Mouse (Mus musculus) ovary, postnatal 10 days (tissue): ENCODE data around the gene Bdh1.
"Not testable (repeated sequence)": the region's sequence is repeated elsewhere in the genome, so short reads cannot be mapped to it uniquely, and the experiment has no call there.

Source experiments
- DNase-seq: peaks from one replicate; pipeline ENCODE4 v3.0.0; 2022; ENCODE audit warnings: low spot score

Gene Bdh1

DNA sequence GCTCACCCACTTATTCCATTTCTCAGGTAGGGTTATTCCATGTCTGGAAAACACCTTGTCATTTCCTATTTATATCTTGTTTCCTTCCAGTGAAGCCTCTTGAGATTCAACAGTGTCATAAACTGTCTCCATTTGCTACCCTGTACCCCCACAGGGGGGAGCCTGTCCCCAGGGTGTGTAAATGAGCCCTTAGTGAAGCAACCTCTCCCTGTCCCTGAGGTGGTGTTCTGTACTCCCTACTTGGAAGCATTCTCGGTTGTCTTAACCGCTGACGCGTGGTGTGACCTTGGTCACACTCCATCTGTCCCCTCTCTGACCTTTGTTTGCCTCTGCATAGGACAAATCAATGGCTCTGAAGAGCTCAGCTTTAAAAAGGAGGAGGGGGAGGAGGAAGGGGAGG is 43.5 kb downstream of the Bdh1 start:
- DNase-seq, result no peak

DNA sequence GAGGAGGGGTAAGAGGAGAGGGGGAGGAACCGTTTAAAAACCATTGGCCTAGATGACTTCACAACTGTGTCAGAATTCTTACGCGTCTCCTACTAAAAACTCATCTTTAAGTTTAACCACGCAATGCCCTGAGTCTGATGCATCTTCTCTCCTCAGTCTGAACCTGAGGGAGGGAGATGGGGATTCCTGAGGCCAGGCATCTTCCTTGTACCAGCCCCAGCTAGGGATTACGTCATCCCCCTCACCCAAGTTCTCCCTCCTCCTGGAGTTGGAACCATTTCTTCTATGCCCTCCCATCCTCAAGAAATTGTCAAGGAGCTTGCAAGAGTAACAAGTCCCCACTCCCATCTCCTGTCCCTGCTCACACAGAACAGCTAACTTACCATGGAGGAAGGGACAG is 44.0 kb downstream of the Bdh1 start:
- DNase-seq, result no peak

- DNase-seq, result not testable (repeated sequence)
Measured at GRCm38 (mm10) chr16:31470819-31471218, 48.7 kb downstream of the Bdh1 start.

DNA sequence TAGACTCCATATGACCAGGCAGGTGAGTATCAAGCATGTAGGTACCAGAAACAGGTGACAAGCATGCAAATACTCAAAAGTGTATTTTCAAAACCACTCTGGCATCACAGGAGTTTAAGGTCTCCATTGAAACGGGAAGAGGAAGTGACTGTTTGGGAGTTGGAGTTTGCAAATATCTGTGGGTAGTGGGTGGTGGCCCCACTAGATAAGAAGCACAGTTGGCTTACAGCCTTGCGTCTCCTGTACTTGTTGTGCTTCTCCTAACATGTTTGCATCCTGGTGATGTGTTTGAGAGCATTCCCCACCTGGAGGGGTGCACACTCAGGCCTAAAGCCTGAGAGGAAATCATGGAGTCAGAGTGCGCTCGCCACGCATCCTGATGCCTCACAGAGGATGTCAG is 49.9 kb downstream of the Bdh1 start:
- DNase-seq, result no peak

GRCm38 (mm10) chr16:31473226-31473625 is 51.1 kb downstream of the Bdh1 start:
- DNase-seq, result no peak

- no peak for DNase-seq
Measured at GRCm38 (mm10) chr16:31475123-31475968, 53.3 kb downstream of the Bdh1 start.

DNA sequence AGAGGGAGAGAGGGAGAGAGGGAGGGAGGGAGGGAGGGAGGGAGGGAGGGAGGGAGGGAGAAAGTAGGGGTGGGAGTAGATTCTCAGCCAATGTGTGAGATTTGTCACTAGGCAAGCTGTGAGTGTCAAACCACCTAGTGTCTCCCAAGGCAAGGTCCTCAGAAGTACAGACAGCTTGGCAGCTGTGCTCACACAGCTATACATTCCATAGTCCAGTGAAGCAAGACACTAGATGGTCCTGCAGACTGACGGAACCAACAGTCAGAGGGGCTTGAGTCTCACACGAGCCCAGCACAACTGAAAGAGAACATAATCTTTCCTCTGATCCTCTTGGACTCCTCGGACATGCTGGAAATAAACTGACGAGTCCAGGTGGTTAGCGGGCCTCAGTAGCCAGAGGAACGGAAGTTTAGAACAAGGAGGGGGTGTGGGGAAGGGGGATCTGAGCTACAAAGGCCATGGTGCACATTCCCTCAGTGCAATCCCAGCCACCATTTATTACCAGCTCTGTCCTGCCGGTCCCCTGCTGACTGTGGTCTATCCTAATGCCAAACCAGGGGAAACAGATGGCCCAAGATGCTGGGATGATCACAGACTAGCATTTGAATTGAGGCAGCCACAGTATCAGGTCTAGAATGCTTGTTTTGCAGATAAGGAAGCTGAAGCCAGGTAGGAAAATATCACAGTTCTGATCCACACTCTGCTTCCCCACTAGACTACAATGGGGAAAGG is 55.0 kb downstream of the Bdh1 start:
- no peak for DNase-seq

GRCm38 (mm10) chr16:31485336-31485735 is 63.3 kb downstream of the Bdh1 start:
- no peak for DNase-seq

GRCm38 (mm10) chr16:31487266-31487665 is 65.2 kb downstream of the Bdh1 start:
- no peak for DNase-seq

DNA sequence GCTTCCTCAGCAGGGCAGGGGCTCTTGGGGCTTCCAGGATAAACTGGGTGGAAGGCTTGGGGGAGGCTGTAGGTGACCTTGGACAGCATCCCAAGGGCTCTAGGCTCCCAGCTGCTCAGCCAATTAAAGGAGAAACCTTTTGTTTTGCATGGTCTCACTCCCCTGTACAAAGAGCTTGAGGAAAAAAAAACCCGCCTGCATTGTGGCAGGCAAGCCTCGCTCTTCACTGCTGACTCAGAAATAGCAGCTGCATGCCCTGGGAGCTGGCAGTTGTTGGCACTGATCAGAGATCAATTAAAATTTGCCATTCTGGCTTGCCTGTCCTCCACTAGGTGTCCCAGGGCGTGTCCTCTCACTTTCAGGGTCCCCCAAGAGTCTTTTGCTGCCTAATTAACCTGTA is 67.0 kb downstream of the Bdh1 start:
- no peak for DNase-seq

DNA sequence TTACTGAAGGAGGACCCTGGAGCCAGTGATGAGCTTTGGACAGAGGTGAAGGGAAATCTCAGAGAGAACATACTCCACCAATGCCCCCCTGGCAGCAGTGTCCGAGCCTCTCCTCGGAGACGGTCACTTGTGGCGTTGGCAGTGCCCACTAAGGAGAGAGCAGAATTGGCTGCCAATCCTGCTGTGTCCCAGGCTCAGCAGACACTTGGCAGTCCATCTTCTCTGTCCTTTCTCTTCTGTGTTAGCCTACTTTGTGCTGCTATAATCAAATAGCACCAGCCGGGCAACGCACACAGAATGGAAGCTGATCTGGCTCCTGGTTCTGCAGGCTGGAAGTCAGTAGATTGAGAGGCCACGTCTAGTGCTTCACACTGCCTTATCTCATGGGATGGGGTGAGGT is 68.9 kb downstream of the Bdh1 start:
- DNase-seq, result no peak

- DNase-seq, result no peak
Measured at GRCm38 (mm10) chr16:31492921-31493549, 71.0 kb downstream of the Bdh1 start.

- DNase-seq, result no peak
Measured at GRCm38 (mm10) chr16:31493550-31493965, 71.5 kb downstream of the Bdh1 start.

GRCm38 (mm10) chr16:31493991-31494390 is 71.9 kb downstream of the Bdh1 start:
- DNase-seq, result no peak

DNA sequence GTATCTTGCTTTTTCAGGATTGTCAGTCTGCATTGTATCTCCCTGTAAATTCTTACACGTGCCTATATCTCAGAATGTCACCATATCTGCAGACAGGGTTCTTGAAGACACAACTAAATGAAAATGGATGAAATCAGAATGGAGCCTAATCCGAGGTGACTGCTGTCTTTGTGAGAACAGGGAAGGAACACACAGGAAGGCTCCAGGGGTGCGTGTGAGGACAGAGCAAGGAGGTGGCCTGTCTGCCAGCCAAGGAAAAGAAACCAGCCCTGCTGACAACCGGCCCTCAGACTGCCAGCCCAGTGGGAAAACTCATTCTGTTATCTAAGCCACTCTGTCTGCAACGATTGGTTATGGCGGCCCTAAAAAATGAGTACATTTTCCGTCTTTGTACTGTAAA is 73.3 kb downstream of the Bdh1 start:
- DNase-seq, result no peak

DNA sequence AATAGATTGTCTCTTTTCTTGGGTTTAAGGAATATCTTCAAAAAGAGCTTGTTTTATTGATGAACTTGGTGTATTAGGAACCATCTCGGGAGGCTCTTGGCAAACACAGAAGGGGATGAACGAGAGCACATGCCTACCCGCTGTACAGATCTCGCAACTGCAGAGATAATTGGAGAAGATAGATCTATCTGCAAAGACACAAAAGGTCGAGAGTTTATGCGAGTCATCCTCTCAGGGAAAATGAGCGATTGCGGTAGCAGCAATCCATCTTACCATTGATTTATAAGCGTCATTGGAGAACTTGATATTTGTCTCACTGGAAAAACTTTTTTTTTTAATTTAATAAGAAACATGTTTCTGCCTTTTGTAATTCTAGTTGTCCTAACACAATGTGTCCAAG is 73.7 kb downstream of the Bdh1 start:
- DNase-seq, result no peak

- no peak for DNase-seq
Measured at GRCm38 (mm10) chr16:31498336-31498735, 76.3 kb downstream of the Bdh1 start.

GRCm38 (mm10) chr16:31499021-31499420 is 76.9 kb downstream of the Bdh1 start:
- DNase-seq, result no peak

GRCm38 (mm10) chr16:31499681-31500310 is 77.7 kb downstream of the Bdh1 start:
- no peak for DNase-seq

- no peak for DNase-seq
Measured at GRCm38 (mm10) chr16:31500532-31500931, 78.5 kb downstream of the Bdh1 start.

DNA sequence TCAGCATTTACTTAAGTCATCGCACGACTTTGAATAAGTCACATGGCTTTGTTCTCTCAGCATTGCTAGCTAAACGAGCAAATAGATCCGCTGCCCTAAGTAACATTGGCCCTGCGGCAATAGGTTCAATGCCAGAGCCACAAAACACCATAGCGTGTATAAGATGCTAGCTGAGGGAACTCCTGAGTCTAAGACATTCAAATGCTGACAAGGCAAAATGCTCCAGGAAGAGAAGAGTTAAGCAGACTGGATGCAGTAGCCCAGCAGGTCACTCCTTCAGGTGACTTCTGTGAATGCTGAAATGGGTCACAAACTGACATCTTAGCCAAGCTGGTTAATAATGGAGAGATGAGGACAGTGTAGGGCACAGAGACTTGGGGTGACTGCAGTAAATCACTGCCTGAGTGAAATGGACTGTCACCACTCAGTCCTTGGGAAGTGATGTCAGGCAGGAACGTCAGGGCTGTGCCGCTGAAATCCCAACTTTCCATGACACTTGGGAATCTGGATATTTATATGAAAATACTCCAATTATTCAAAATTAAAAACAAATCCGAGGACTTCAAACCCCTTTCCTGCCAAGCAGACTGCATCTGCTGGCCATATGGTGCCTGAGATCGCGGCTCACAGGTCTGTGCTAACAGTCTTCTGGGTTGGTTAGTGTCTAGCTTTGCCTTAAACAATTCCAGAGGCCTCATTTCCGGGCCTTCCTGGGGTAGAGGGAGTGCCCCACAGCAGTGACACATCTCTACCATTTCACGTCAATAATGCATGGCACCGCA is 79.1 kb downstream of the Bdh1 start:
- no peak for DNase-seq
